Mouse (Mus musculus): ENCODE measurements around the gene Atf7.

GRCm38 (mm10) chr15:102510590-102511284 lies 114.5 kb downstream of the Atf7 start:
- TF ChIP-seq CTCF (IDR thresholded peaks at IDR 0.05; ENCODE audit: borderline replicate concordance, control insufficient read depth, extremely low read depth, insufficient read depth, low read length, poor library complexity) = no peak
- no peak for TF ChIP-seq POLR2A (IDR thresholded peaks at IDR 0.05; ENCODE audit: control insufficient read depth, extremely low read depth, insufficient read depth, low read length, poor library complexity)
